Mouse (Mus musculus) lung, postnatal 0 days (tissue): Measurements from ENCODE around the gene Pcdh15.

Source experiments
- CTCF ChIP-seq: IDR thresholded peaks from 2 replicates; pipeline ENCODE4 v1.5.1; 2016; ENCODE audit warnings: antibody characterized with exemption, mild to moderate bottlenecking
- EP300 ChIP-seq: IDR thresholded peaks from 2 replicates; pipeline ENCODE4 v1.6.1; 2016; ENCODE audit warnings: antibody characterized with exemption, mild to moderate bottlenecking, control low read depth

GRCm38 (mm10) chr10:74378697-74379096, 1279.6 kb downstream of the Pcdh15 start:
- TF ChIP-seq EP300: no peak
- no peak for TF ChIP-seq CTCF
